Mouse (Mus musculus) embryonic stem cell, embryonic (primary cell): ENCODE measurements around the gene Fdx1.

Experiments used
- CTCF ChIA-PET, 4 experiments: fragments of 300-600 bp in 2 of 4; fragments of 350-600 bp in 2 of 4; sonication (Branson Sonifier 250); formaldehyde crosslinking; loops; one replicate each; lab custom pipeline; 2022; ENCODE audit warnings: inconsistent platforms in 2 of 4; lab: Charles Lee
- POLR2A ChIA-PET, 4 experiments: fragments of 300-600 bp in 2 of 4; fragments of 350-600 bp in 2 of 4; sonication (Branson Sonifier 250); formaldehyde crosslinking; loops; one replicate each; lab custom pipeline; 2022; ENCODE audit warnings: antibody characterized with exemption in 4 of 4, inconsistent platforms in 1 of 4; lab: Charles Lee

Gene Fdx1

DNA sequence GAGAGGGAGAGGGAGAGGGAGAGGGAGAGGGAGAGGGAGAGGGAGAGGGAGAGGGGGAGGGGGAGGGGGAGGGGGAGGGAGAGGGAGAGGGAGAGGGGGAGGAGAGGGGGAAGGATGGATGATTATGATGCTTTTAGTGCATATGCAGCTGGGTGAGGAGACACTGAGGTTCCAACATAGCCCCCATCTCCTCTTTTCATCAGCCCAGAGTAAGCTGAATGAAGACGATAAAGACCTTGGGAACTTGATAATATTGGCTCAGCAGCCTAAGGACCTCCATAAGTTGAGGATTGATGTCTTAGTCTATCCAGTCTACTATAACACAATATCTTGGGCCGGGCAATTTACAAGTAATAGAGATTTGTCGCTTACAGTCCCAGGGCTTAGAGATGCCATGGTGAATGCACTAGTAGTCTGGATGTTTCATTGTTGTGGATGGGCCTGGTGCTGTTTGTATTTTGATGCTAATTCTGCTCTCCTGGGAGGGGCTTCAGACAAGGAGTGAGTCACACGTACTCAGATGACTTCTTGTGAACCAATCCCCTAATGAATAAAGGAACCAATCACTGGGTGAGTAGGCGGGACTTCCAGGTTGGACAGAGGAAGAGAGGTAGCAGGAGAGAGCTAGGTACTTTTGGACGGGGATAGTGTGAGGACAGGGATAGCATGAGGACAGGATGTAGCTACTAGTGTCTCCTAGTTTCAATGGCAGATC lies 15.3 kb upstream of the Fdx1 start:
- ChIA-PET POLR2A (interaction anchor here in 3 of 4 experiments (0.6 to 3.9 kb wide), 17 partner anchors 9 to 1403 kb away, joined by 3 to 27 read pairs (median 5); partner anchors contain the start of genes Fdx1 (in 2 of the 3) and Rdx (in 1 of the 3)), CTCF (interaction anchor here in 2 of 4 experiments (0.6 to 2.6 kb wide), 5 partner anchors 15 to 680 kb away, joined by 3 to 19 read pairs (median 3); partner anchors contain the start of gene Fdx1 (in 1 of the 2))

GRCm38 (mm10) chr9:51977439-51978000 lies 14.2 kb upstream of the Fdx1 start:
- CTCF ChIA-PET, result interaction anchor here in 3 of 4 experiments (0.6 to 2.6 kb wide), 18 partner anchors 8 to 942 kb away, joined by 3 to 19 read pairs (median 3); partner anchors contain the start of genes Rdx (in 2 of the 3) and Fdx1 (in 1 of the 3)
- POLR2A ChIA-PET, result interaction anchor here in 3 of 4 experiments (0.5 to 3.9 kb wide), 11 partner anchors 8 to 355 kb away, joined by 3 to 27 read pairs (median 4); partner anchors contain the start of gene Fdx1 (in 3 of the 3)

DNA sequence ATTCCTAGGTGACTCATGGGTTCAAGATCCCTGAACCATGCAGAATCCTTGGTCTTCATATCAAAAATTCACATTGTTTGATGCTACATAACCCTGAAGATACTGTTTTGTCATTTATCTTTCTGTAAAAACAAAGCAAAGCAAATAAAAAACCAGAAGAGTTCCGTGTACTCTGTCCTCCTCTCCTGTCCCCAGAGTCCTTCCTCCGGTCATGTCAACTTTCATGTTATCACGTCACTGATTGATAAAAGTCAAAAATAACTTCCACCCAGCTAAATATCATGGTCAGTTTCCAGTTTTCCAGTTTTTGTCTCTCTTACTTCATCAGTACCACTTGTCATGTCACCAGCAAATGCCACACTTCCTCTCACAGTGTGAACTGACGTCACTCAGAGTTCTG lies 11.5 kb upstream of the Fdx1 start:
- CTCF ChIA-PET, result no interaction called here
- POLR2A ChIA-PET, result interaction anchor here in 2 of 4 experiments (0.7 to 0.9 kb wide), 2 partner anchors 19 to 185 kb away, joined by 4 read pairs; no protein-coding TSS in a partner anchor

DNA sequence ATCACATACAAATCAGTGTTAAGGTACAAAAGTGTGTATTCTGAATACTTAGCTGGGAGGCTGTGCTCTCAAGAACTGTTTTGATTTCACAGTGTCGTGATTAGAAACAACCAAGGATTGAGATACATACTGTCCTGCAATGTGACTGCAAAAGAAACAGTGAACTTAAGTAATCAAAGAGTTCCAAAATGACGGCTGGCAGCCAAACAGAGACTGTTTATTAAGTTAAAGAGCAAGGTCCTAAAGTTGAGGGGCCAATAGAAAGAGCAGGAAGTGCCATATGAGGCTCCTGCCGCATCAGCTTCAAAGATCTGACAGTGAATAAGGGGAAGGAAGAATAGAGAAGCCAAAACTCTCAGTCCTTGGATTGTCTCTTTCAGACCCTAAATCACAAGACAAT lies 10.5 kb upstream of the Fdx1 start:
- ChIA-PET POLR2A (interaction anchor here in 1 of 4 experiments (0.7 kb wide), 1 partner anchor 10 kb away, joined by 3 read pairs; the partner anchor contains the start of gene Fdx1), CTCF (no interaction called here)

- CTCF ChIA-PET, result interaction anchor here in 1 of 4 experiments (0.7 to 1.1 kb wide), 2 partner anchors 133 to 177 kb away, joined by 3 read pairs; no protein-coding TSS in a partner anchor
These were observed 3.0 kb upstream of the Fdx1 start for GRCm38 (mm10) chr9:51966373-51966772.

GRCm38 (mm10) chr9:51964110-51964509 lies 754 bp upstream of the Fdx1 start:
- ChIA-PET CTCF (interaction anchor here in 1 of 4 experiments (1.1 to 2.7 kb wide), 2 partner anchors 14 to 134 kb away, joined by 4 to 16 read pairs; no protein-coding TSS in a partner anchor), POLR2A (interaction anchor here in 3 of 4 experiments (0.7 to 4.3 kb wide), 11 partner anchors 9 to 201 kb away, joined by 3 to 27 read pairs (median 3); no protein-coding TSS in a partner anchor)

More at GRCm38 (mm10) chr9:51966373-51966772, 3.0 kb upstream of the Fdx1 start:
- POLR2A ChIA-PET, result no interaction called here

DNA sequence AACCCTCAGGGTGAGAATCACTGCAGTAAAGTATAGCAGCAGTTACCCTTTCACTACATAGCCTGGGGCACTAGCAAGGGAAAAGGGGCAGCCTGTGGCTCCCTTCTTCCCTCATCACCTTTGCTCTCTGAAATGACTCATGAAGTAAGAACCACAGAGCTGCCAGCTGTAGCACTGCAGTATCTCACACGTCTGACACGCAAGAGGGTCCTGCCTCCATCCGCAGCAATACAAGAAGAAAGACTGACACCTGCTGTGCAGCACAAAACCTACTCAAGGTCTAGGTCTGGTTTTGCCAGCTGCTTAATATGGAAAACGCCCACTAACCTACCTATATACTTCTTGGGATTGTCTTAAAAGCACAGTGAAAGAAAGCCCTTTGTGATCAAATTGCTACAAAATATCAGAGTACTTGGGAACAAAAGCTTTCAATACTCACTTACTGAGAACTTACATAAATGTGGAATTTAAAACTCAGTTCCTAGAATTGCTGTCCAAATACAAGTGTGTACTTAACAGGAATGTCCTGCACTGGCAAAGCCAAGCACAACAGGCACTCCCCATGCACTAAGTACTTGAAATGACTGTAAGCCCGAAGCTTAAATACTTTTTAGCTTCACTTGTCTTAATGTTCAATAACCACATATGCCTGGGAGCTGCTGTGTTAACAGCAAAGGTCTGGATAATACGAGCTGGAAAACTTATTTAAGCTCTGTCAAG lies 2.0 kb downstream of the Fdx1 start:
- ChIA-PET POLR2A (interaction anchor here in 1 of 4 experiments (1.4 to 4.3 kb wide), 3 partner anchors 9 to 87 kb away, joined by 3 to 27 read pairs (median 9); no protein-coding TSS in a partner anchor), CTCF (no interaction called here)

DNA sequence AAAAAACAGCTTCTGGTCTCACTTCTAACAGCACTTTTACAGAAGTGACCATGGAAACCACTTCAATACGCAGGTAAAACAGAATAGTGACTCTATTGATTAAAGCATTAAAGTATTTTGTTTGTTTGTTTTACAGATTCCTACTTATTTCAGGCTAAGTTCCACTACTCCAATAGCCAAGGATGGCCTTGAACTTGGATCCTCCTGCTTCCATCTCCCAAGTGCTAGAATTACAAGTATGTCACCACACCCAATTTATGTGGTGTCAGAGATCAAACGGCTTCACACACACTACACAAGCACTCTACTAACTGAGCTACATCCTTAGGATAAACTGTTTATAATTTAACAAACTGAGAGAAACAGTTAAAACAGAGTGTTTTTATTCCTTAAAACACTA lies 3.0 kb downstream of the Fdx1 start:
- CTCF ChIA-PET, result interaction anchor here in 1 of 4 experiments (0.7 kb wide), 1 partner anchor 9 kb away, joined by 4 read pairs; no protein-coding TSS in a partner anchor
- POLR2A ChIA-PET, result interaction anchor here in 1 of 4 experiments (4.3 kb wide), 1 partner anchor 18 kb away, joined by 27 read pairs; no protein-coding TSS in a partner anchor

DNA sequence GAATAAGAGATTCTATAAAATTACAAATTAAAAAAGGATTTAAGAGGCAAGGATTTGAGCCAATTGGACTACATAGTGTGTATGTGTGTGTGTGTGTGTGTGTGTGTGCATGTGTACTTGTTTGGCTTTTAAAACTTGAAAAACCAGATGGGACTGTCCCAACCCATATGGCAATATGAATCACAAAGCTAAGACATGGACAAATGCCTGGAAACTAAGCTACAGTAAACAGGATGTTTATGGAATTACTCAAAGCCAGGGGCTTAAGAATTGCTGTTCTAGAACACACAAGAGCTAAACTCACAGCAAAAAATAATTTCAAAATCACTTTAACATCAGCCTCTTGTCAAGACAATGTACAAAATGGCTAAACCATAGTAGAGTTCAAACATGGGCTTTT lies 4.4 kb downstream of the Fdx1 start:
- CTCF ChIA-PET, result no interaction called here
- POLR2A ChIA-PET, result interaction anchor here in 2 of 4 experiments (0.6 to 0.7 kb wide), 2 partner anchors 293 to 370 kb away, joined by 3 read pairs; no protein-coding TSS in a partner anchor

GRCm38 (mm10) chr9:51957025-51957424 lies 6.3 kb downstream of the Fdx1 start:
- CTCF ChIA-PET, result no interaction called here
- POLR2A ChIA-PET, result no interaction called here

DNA sequence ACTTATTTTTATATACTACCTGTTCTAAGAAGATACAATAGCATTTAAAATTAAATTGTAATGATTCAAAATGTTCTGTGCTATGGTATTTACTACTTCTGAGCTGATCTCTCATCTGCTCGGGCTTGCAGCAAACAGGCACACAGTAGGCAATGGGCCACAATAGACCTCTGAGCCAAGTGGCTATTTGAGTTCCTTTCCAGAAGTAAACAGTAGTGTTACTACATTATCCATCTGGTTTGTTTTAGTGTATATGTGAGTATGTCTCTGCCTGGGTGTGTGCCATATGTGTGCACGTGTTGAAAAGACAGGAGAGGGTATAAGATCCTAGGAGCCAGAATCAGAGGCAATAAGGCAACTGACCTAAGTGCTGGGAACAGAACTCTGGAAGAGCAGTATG lies 6.9 kb downstream of the Fdx1 start:
- ChIA-PET CTCF (no interaction called here), POLR2A (no interaction called here)

DNA sequence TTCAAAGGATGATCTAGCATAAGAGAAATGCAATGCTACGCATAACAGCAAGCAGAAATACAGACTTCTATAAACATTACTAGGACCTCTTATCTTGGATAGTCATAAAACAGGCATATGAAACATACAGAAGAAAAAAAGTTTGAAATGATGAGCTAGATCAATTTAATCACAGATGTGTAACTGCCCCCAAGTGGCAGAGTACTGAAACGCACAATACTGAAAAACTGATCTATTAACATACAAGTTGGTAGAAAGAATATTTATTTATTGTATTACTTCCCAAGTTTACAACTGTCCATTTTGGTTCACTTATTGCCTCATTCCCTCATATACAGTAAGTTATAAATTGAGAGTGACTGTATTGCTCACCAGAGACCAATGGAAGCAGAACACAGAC lies 12.0 kb downstream of the Fdx1 start:
- ChIA-PET CTCF (interaction anchor here (0.5 to 1.6 kb wide), 9 partner anchors 9 to 790 kb away, joined by 3 to 7 read pairs (median 4); no protein-coding TSS in a partner anchor), POLR2A (no interaction called here)

DNA sequence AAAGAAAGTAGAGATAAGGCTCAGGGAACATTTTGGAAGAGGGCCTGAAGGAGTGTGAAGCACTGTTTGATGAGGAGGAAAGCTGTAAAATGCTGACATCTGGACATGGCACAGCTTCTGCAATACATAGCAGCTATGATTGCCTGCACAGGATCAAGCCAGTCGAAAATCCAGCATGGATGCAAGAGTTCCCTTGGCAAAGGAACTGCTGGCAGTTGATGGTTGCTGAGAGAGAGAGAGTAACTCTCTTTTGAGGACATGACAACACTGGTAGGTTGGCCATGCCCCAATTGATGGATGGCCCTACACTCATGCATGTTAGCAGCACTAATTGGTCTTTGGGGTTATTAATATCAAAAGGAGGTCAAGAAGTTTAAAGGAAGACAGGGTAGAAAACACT lies 12.7 kb downstream of the Fdx1 start:
- ChIA-PET POLR2A (no interaction called here), CTCF (interaction anchor here (0.5 to 1.6 kb wide), 6 partner anchors 10 to 616 kb away, joined by 3 to 7 read pairs (median 4); no protein-coding TSS in a partner anchor)

DNA sequence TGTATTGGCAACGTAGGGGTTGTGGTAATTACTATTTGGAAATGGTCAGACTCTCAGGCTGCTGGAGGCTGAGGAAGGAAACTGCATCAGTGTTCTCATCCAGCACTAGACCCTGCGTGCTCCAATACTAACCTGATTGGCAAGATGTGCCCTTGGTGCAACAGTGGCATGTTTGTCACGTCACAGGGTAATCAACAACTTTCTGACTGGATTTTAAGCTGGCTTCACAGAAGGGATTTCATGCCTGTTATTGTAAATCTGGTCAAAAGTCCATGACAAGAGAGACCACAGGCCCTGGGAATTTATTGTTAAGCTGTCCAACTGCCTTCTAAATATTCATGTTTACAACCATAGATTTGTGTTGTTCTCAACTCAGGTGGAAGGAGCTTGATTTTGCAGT lies 13.1 kb downstream of the Fdx1 start:
- CTCF ChIA-PET, result interaction anchor here in 1 of 4 experiments (1.6 kb wide), 1 partner anchor 615 kb away, joined by 7 read pairs; no protein-coding TSS in a partner anchor
- POLR2A ChIA-PET, result no interaction called here

- ChIA-PET POLR2A (interaction anchor here in 1 of 4 experiments (1.3 kb wide), 1 partner anchor 14 kb away, joined by 3 read pairs; no protein-coding TSS in a partner anchor), CTCF (no interaction called here)
These were observed 19.4 kb downstream of the Fdx1 start for GRCm38 (mm10) chr9:51943934-51944333.

- ChIA-PET POLR2A (no interaction called here), CTCF (interaction anchor here in 1 of 4 experiments (0.6 kb wide), 1 partner anchor 150 kb away, joined by 6 read pairs; no protein-coding TSS in a partner anchor)
These were observed 28.7 kb downstream of the Fdx1 start for GRCm38 (mm10) chr9:51934641-51935040.

GRCm38 (mm10) chr9:51931997-51932396 lies 31.4 kb downstream of the Fdx1 start:
- POLR2A ChIA-PET, result no interaction called here
- CTCF ChIA-PET, result no interaction called here

GRCm38 (mm10) chr9:51931054-51931690 lies 32.2 kb downstream of the Fdx1 start:
- ChIA-PET POLR2A (no interaction called here), CTCF (no interaction called here)
